Mouse (Mus musculus) thymus, postnatal 25 days (tissue): ENCODE data around the gene Selenbp2.
A peak's percentile ranks its signal among the peaks of the same experiment; 100 is the strongest.
"Not testable (repeated sequence)": the region's sequence is repeated elsewhere in the genome, so short reads cannot be mapped to it uniquely, and the experiment has no call there.

Experiments
- DNase-seq: peaks from one replicate; pipeline ENCODE4 v3.0.0; 2022

Gene Selenbp2

DNA sequence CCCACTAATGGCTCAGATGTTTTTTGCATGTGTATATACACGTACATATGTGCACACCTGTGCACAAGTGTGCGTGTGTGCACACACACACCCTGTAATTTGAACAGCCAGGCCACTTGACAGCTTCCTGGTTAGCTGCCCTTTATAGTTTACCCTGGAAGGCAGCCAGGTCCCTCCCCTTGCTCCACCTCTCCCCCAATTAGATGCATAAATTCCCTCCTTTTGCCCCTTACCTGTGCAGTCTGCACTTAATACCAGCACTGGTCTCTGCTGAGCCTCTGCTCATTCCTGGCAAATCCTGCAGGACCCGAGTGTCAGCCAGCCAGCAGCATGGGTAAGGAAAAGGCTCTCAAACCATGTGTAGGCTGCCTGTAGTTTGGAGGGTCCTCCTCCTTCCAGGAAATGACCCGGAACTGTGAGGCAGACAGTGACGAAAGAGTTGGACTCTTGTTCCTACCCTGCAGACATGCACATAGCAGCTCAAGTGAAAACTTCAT lies at the start of gene Selenbp2:
Selenbp2 (plus strand) TSS at position 228 of the 497 bp plus-strand sequence.
- DNase-seq: no peak

DNA sequence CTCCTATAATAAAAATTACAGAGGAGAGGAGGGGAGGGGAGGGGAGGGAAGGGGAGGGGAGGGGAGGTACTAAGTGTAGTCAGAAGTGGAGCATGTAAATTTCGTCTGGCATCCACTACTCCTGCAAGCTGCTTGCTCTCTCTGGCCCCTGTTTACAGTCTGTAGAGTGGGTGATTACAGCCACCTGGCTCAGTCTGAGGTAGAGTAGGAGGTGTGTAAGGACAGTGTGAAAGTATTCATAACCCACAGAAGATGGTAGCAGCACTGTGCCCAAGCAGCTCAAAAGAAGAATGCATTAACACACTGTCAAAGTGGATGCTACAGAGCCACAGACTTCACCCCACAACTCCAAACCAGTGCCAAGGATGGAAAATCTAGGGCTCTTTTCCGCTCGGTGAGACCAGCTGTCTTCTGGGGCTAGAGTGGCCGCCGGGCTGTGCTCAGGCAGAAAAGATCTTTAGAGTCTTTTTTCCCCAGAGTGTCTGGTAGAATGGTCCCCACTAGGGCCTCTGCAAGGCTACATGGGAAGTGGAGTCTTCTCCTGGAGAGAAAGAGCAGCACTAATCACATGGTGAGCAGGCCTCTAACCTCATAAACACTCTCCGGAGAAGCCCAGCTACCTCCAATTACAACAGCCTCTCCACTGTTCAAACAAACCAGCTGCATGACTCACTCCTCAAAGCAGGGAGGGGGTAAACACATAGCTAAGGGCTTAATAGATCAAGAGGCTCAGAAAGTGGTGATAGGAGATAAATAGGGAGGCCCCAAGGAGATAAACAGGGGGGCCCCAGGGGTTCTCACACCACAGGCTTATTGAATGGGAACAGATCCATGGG lies 44.4 kb upstream of the Selenbp2 start:
- no peak for DNase-seq

DNA sequence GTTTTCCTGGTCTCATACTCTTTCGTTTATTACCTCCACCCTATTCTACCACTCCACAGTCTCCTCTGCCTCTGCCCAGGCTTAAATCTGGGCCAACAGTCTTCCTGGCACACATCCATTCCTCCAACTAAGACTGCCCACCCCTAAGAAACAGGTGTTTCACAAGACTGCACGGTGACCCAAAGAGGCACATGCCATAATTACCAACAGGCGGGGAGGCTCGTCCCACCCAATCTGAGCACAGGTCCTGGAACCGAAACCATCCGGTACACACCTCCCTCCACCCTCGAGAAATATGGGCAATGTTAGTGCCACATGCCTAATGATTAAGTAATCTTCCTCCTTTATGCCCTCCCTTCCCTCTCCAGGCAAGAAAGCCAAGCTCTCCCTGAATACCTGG lies 42.9 kb upstream of the Selenbp2 start:
- no peak for DNase-seq

DNA sequence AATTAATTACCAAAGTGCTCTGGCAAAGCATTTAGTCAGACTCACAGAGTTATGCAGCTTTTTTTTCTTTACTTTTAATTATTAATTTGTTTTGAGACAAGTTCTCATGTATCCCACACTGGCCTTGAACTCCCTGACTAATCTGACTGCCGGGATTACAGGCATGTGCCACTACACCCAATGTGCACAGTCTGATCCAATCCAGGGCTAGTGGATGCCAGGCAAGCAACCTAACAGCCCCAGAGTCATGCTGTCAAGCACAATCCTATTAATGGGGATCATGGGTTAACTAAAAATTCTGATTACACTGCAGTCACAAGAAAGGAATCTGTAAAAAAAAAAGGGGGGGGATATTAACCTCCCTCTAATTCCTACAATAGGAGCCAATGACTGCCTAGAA lies 39.4 kb upstream of the Selenbp2 start:
- not testable (repeated sequence) for DNase-seq

DNA sequence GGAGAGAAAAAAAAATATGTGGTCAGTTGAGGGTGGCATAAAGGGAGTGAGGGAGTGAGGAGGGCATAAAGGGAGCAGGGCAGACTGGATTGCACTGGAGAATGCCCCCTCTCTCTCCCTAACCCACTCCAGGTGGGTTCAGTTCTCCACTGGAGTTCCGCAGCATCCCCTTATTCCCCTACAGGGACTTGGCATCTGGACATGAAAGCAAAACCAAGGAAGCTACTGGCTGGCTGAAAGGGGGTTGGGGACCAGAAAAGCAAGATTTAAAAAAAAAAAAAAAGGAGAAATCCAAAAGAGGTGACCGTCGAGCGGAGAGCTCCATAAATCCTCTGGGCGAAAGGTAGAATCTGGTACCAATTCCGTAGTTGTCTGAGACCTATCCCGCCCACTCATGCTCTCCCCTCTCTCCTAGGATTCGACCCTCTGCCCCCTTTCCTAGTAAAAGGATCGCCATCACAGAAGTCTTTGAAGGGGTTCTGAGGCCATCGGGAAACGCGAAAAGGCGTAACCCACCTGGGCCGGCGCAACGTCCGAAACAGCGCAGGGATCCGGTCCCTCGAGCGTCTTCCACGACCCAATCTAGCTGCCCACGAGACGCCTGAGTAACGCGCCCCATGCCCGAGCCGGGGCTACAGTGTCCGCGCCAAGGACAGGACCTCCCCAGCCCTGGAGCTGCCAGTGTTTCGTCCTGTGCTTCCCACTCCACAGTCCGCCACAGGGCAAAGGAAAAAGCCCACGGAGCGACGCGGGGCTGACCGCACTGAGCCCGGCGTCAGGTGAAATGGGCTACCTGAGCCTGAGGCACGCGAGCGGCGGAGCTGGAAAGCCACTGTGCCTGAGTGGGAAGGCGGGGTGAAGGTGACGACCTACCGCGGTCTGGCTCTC lies 35.3 kb upstream of the Selenbp2 start:
- DNase-seq: not testable (repeated sequence)

DNA sequence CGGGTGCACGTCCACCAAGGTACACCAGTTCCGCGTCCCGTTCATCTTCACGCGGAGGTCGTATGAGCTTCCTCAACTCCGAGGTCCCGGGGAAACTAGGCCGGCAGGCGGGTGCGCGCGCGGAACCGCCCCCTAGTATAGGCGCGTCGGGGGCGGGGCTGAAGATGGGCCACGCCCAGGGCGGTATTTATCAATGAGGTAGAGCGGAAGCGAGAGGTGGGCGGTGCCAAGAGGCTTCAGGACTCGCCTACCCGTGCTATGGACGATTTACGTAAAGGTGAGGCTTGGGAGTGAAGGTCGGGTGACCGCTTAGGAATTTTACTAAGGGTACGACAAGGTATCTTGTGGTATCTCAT lies 34.6 kb upstream of the Selenbp2 start, which contains the start of gene Tuft1:
Tuft1 (minus strand) TSS at position 133 of the 356 bp plus-strand sequence.
- DNase-seq: peak; percentile 90

DNA sequence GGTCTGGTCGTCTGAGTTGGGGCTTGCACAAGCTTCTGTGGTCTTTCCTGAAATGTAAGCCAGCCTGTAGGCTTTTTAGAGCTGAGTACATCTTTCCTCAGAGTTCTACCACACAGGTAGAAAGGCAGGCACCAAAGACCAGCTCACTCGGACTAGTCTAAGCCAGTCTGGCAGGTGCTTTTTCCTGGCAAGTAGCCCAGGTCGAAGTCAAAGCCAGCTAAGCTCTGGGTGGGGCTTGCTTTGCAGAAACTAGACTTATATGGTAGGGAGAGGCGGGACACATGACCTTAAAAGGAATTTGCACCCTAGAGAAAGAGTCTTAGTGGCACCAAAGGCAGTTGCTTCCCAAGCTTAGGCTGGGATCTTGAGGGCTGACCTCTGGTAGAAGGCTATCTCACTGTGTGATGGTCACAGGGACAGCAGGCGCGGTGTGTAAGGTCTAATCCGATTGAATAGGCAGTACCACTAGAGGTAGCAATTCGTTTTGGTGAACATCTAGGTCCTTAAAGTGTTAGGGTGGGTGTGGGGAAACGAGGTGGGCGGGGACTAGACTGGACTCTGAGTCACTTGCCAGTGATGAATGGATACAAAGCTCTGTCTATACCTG lies 34.1 kb upstream of the Selenbp2 start:
- not testable (repeated sequence) for DNase-seq

DNA sequence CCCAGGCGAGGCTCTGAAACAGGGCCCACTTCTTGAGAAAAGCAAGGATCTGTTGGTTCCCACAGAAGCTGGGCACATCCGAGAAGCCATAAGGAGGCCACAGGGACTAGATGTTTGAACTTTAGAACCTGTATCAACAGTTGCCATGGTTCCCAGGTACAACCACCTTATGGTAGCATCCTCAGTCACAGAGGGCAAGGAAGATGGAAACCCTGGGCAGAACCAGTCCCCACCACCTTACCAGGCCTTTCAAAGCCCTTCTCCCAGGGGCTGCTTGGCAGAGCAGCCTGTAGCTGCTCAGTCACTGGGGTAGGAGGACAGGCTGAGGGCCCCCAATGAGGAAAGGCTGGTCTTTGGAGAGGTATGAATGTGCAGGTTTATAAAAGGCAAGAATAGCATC lies 32.5 kb upstream of the Selenbp2 start:
- DNase-seq: not testable (repeated sequence)

DNA sequence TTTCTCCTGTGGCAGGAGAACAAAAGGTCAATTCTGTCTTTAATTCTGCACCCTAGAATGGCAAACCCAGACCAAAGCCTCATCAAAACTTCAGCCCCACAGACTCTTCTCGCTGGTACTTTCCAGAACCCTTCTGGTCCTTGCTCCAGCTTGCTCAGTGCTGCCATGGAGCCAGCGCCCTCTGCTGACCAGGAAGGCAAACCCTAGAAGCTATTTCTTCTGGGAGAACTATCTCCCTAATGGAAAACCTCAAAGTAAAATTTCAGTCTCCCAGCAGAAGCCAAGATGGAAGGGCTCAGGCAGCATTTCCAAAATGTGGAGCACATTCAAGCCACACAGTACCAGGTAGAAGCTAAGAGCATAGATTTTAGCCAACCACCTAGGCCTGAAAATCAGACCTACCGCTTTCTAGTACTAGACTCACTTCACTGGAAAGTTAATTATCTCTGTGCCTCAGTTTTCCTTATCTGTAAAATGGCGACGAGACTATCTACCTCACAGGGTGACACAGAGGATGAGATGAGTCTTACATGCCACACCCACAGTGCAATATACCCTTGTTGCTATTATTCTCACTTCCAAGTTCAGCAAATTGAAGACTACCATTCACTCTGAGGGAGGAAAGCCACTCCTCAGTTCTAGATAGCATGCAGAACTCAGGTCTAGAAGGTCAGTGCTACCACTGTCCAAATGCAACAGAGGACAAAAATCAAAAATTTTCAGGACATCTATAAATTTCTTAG lies 28.1 kb upstream of the Selenbp2 start:
- DNase-seq: not testable (repeated sequence)

DNA sequence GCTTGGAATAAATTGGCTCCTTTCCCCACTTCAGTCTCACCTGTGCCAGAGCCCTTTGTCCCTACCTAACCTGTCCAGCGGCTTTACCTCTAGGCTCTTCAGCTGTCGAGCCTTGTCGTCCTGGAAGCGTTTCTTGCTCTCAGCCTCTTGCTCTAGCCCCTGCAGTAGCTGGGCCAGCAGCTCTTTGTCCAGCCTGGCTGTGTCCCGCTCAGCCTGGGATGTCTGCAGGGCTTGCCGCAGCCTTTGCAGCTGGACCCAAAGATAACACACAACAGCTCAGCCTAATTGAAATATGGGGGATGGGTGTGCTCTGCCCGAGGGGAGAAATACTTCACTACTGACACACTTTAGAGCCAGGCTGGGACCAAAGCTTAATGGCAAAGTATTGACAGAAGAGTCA lies 27.5 kb upstream of the Selenbp2 start:
- DNase-seq: not testable (repeated sequence)

DNA sequence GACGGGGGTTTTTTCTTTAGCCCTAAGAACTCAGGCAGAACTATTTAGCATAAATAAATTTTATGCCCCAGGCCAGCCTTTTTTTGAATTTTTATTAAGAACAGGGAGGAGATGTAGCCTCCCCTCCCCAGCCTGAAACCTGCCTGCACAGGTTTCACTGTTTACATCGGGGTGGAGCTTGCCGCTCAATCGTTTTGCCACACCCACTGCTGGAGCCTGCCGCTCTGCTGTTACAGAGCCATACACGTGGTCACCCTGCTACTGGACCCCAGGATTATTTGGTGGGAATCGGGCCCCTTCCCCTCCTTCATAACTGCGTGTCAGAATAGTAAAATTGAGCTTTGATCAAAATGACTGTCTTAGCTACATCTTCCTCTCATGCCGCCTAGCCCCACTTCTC lies 18.3 kb upstream of the Selenbp2 start:
- not testable (repeated sequence) for DNase-seq

DNA sequence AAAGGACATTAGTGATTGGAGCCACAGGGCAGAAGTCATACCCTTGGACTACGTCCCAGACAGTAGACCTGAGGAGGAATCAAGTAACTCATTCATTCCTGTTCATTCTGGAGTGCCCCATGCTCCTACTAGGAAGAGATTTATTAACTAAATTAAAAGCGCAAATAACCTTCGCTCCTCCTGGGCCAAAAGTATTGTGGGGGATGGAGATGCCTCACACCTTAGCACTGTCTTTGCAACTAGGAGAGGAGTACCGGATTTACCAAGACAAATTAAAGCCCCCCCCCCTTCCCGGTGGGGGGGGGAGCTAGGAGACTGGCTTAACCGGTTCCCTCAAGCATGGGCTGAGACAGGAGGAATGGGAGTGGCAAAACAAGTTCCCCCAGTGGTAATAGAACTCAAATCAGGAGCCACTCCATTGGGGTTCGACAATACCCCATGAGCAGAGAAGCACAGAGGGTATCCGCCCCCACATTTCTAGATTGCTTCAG lies 14.0 kb upstream of the Selenbp2 start:
- DNase-seq: no peak

DNA sequence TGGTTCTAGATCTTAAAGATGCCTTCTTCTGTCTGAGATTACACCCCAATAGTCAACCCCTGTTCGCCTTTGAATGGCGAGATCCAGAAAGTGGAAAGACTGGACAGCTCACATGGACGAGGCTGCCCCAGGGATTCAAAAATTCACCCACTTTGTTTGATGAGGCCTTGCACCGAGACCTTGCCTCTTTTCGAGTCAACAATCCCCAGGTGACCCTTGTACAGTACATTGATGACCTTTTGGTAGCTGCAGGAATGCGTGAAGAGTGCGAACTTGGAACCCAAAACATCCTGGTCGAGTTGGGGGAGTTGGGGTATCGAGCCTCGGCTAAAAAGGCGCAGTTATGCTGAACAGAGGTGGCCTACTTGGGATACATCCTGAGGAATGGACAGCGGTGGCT lies 13.3 kb upstream of the Selenbp2 start:
- DNase-seq: not testable (repeated sequence)

DNA sequence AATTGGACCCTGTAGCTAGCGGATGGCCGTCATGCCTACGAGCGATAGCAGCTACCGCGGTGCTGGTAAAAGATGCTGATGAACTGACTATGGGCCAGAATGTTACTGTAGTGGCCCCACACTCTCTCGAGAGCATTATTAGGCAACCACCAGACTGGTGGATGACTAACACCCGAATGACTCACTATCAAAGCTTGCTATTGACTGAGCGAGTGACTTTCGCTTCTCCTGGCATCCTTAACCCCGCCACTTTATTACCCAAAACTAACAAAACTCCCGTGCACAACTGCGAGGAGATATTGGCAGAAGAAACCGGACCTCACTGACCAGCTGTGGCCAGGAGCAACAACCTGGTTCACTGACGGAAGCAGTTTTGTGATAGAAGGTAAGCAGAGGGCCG lies 12.6 kb upstream of the Selenbp2 start:
- DNase-seq: no peak

DNA sequence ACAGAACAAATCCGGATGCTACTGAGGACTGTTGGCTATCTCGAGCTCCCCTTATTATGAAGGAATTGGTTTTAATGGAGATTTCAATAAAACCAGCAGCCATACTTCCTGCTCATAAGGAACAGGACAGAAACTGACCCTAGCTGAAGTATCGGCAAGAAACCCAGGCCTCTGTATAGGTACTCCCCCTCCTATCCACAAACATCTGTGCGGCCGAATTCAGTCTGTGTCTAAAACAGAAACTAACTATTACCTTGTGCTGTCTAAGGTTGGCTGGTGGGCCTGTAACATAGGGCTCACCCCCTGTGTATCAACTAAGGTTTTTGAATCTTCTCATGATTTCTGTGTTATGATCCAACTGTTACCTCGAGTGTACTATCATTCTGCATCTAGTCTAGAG lies 9.7 kb upstream of the Selenbp2 start:
- no peak for DNase-seq

DNA sequence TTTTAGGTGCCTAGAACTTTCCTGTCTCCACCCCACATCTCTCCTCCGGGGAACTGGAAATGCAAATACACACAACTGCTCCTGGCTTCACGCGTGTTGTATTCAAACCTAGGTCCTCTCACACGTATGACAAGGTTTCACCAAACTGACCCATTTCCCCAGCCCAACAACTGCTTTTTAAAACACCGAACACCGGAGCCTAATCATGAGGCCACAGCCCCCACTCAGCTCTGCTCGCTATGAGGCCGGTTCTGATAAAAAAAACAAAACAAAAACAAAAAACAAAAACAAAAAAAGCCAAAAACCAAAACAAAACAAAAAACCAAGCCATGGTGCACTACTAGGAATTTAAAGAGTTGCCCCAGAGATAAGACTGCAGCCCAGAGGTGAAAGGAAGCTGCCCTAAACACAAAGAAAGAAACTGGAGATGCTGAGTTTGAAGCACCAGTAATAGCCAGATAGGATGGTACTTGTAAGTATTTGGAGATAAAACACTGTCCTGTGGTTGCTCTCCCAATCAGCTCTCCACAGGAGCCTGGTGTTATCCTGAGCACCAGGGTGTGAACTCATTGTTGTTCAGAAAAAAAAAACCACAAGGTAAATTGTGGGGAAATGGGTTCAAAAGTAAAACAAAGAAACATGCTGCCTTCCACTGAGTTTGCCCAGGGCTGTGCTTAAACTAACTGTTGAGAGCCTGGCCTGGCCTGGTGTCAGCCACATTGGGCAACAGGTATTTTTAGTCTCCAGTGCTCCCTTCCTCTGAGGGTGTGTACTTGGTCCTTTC lies 7.2 kb upstream of the Selenbp2 start:
- not testable (repeated sequence) for DNase-seq

DNA sequence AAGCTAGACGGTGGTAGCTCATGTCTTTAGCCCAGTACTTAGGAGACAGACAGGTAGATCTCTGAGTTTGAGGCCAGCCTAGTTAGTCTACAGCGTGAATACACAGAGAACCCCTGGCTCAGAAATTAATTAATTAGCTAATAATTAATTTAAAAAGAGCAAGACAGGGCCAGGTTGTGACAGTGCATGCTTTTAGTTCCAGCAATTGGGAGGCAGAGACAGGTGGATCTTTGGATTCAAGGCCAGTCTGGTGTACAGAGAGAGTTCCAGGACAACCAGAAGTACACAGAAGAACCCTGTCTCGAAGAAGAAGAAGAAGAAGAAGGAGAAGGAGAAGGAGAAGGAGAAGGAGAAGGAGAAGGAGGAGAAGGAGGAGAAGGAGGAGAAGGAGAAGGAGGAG lies 4.7 kb upstream of the Selenbp2 start:
- DNase-seq: not testable (repeated sequence)

DNA sequence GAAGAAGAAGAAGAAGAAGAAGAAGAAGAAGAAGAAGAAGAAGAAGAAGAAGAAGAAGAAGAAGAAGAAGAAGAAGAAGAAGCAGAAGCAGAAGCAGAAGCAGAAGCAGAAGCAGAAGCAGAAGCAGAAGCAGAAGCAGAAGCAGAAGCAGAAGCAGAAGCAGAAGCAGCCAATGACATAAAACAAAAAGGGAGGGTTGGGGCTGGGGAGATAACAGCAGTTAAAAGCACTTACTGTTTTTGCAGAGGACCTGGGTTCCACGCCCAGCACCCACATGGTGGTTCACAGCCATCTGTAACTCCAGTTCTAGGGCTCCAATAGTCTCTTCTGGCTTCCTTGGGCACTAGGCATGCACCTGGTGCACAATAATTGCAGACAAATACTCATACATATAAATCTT lies 4.2 kb upstream of the Selenbp2 start:
- not testable (repeated sequence) for DNase-seq

DNA sequence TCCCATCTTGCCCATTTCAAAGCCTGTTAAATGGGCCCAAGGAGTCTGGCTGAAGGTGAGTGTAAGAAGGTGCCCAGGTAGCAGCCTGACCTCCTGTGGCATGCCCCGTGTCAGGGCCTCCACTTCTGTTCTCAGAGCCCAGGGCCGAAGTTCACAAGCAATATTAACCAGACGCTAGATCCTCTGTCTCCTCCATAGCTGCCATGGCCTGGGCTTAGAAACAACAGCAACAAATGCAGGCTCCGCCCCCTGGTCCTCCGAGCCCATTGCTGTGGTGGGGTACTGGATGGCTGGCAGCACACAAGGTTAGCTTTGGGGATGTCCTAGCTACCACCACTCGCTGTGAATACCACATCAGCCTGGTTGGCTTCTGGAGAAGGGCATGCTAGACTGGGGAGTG lies 3.2 kb upstream of the Selenbp2 start:
- not testable (repeated sequence) for DNase-seq

DNA sequence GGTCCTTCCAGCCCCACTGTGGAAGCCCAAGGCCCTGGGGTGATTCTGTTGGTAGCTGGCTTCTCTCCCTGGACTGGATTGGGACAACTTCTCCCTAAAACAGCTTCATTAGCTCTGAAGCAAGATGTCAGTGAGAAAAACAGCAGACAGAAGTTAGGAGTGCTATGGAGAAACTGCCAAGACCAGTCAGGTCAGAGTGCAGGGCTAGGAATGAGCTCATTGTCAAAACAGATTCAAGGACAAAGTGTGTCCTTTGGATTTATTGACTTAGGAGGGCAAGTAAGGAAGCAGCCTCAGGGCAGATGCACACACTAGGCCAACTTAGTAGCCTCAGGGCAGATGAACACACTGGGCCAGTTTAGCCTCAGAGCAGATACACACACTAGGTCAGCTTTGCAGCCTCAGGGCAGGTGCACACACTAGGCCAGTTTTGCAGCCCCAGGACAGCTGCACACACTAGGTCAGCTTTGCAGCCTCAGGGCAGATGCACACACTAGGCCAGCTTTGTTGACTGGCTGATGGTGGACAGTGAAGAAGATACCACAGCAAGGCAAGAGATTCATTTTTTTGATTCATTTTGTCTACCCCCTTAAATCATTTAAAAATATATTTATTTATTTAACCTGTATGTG lies 2.6 kb upstream of the Selenbp2 start:
- DNase-seq: no peak

DNA sequence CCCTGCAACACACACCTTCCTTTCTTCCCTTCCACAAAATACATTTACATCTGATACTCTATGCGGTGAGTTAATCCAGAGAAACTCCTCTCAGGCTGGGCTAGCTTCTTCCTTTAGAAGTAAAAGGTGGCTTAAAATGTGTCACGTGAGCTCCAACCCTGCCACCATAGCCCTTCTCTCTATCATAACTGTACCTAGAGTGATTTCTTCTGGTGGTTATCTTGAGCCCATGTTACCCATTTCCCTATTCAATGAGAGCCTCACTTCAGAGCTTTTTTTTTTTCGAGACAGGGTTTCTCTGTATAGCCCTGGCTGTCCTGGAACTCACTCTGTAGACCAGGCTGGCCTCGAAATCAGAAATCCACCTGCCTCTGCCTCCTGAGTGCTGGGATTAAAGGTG lies 1.7 kb upstream of the Selenbp2 start:
- DNase-seq: not testable (repeated sequence)
